Comparison of ENCODE assay signal across 22 mouse cellular contexts in the genomic region with DNA sequence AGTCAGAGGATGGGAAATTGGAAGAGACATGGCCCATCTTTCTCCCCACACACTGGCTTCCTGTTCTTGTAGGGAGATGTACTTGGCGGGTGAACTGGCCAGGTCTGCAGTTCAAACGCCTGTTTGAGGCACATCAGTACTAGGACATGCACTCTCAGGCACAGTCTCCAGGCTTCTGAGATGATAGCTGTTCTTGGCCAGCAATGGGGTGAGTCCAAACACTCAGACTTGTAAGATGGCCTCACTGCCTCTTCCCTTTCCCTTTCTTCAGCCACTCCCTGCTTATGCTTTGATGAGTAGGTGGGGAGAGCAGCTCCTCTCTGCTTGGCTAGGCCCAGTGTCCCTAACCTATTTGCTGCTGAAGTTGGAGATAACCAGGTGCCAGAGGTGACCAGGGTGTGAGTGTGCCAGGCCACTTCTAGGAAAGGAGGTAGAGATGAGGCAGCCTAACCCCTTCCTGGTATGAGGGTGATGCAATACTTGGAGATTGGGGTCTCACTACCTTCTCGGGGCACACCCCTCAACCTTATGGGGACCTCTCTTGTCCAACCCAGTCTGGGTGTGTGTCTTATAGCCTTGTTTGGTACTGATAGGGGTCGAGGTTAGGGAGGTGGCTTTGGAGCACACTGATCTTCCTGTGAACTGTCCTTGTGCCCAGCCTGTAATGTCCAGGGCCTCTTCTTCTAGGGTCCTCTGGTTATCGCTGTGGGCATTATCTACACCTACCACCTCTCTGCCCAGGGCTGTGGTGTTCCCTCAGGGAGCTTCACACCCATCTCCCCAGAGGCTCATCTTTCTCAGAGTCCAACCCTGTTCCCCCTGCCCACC. TPM values are rescaled to one million over a fixed set of nuclear protein-coding genes. Genes with fewer than 3 reads are reported as not detected.
A peak's percentile ranks its signal among the peaks of the same experiment; 100 is the strongest.
DNase-seq lines count a peak whose midpoint lies in the region; ATAC-seq and TF ChIP-seq lines count a peak whose summit lies in the region.
"Had no signal": no experiment of that assay in that cellular context is flagged by ENCODE, and none has a peak within 500 bp of the region (broad histone marks: within the 10 kb centered on the region; RNA-seq: fewer than 3 reads in every experiment).

No protein-coding gene starts in this region.

- no peak overlapping the region for H3K9ac ChIP-seq in lung, embryonic 14.5 days
- H3K9ac ChIP-seq in liver, embryonic 16.5 days (ENCODE audit: low read depth, low read length), result peak overlapping the region; percentile 42
- H3K9ac ChIP-seq: embryonic facial prominence, embryonic 12.5 days; forebrain, embryonic 12.5 days; limb, embryonic 13.5 days; neural tube, embryonic 12.5 days had no signal

- no peak for TF ChIP-seq POLR2A in bone marrow, adult 2 months (IDR thresholded peaks at IDR 0.05; ENCODE audit: borderline replicate concordance, control insufficient read depth, low read depth, low read length)

- H3K27me3 ChIP-seq in lung, embryonic 14.5 days (ENCODE audit: insufficient read depth, low read length), result no peaks in the 10 kb centered on the region
- H3K27me3 ChIP-seq in liver, embryonic 16.5 days (ENCODE audit: control insufficient read depth, insufficient read depth, low read depth, low read length), result no peaks in the 10 kb centered on the region
- H3K27me3 ChIP-seq: embryonic facial prominence, embryonic 12.5 days; forebrain, embryonic 12.5 days; limb, embryonic 13.5 days; neural tube, embryonic 12.5 days had no signal

- no peak overlapping the region for H3K4me2 ChIP-seq in lung, embryonic 14.5 days
- peak overlapping the region; percentile 4; the same call in 1 of the 2 replicates for H3K4me2 ChIP-seq in liver, embryonic 16.5 days (ENCODE audit: low read depth, low read length)
- H3K4me2 ChIP-seq: embryonic facial prominence, embryonic 12.5 days; forebrain, embryonic 12.5 days; limb, embryonic 13.5 days; neural tube, embryonic 12.5 days had no signal

- peak; percentile 19; the same call in 1 of the 2 replicates for ATAC-seq in lung, embryonic 14.5 days (ENCODE audit: insufficient read depth)
- ATAC-seq in erythroid progenitor cell, adult 5-6 weeks (replicated peaks; ENCODE audit: low FRiP score, poor library complexity, severe bottlenecking), result peak; percentile 70
- ATAC-seq in liver, embryonic 16.5 days (ENCODE audit: low read depth), result peak; percentile 90
- ATAC-seq: CD4-positive, CD25-positive, alpha-beta regulatory T cell, adult 4 months; midbrain, embryonic 16.5 days; Patski had no signal

- H3K4me3 ChIP-seq in lung, embryonic 14.5 days (ENCODE audit: low read depth, low read length), result no peak overlapping the region
- H3K4me3 ChIP-seq in bone marrow, adult 2 months (replicated peaks; ENCODE audit: control insufficient read depth, low read depth, low read length), result no peak overlapping the region
- no peak overlapping the region for H3K4me3 ChIP-seq in liver, embryonic 16.5 days (ENCODE audit: low read depth, low read length)
- H3K4me3 ChIP-seq: embryonic facial prominence, embryonic 12.5 days; forebrain, embryonic 12.5 days; limb, embryonic 13.5 days; neural tube, embryonic 12.5 days had no signal

- no peak for TF ChIP-seq CTCF in lung, embryonic 14.5 days (IDR thresholded peaks at IDR 0.05; ENCODE audit: low read depth)
- TF ChIP-seq CTCF in bone marrow, adult 2 months (IDR thresholded peaks at IDR 0.05; ENCODE audit: control insufficient read depth, insufficient read depth, low read length), result no peak

- no peak overlapping the region for H3K27ac ChIP-seq in lung, embryonic 14.5 days (ENCODE audit: low read depth)
- H3K27ac ChIP-seq in bone marrow, adult 2 months (ENCODE audit: control insufficient read depth, insufficient read depth, low read depth, low read length, poor library complexity), result peak overlapping the region; percentile 54
- peak overlapping the region; percentile 87 for H3K27ac ChIP-seq in liver, embryonic 16.5 days (ENCODE audit: low read length)
- H3K27ac ChIP-seq: embryonic facial prominence, embryonic 12.5 days; forebrain, embryonic 12.5 days; limb, embryonic 13.5 days; neural tube, embryonic 12.5 days had no signal

- WGBS in lung, embryonic 14.5 days, result 77% methylated on average over 5 of the region's 5 CpGs
- WGBS in bone marrow, adult 2 months, result 48% methylated on average over 5 of the region's 5 CpGs
- 25% methylated on average over 5 of the region's 5 CpGs for WGBS in liver, embryonic 16.5 days (ENCODE audit: insufficient replicate concordance)

- intact Hi-C loops in left cerebral cortex, postnatal 10 days (cut with DNase I), result no loop called here

- no peaks in the 10 kb centered on the region for H3K9me3 ChIP-seq in lung, embryonic 14.5 days (ENCODE audit: low read depth, low read length)
- no peaks in the 10 kb centered on the region for H3K9me3 ChIP-seq in liver, embryonic 16.5 days (replicated peaks; ENCODE audit: control insufficient read depth, low read length)
- H3K9me3 ChIP-seq: embryonic facial prominence, embryonic 12.5 days; forebrain, embryonic 12.5 days; limb, embryonic 13.5 days; neural tube, embryonic 12.5 days had no signal

- DNase-seq in lung, embryonic 14.5 days, result no peak
- DNase-seq in lung, postnatal 4 days, result no peak
- DNase-seq in cerebellum, adult 11-12 months, result no peak
- no peak for DNase-seq in layer of hippocampus, postnatal 14 days (ENCODE audit: low spot score in 2 of 2)
- DNase-seq in left cerebral cortex, postnatal 10 days (ENCODE audit: extremely low spot score in 1 of 2, low spot score in 2 of 2), result no peak
- DNase-seq: cerebellum, postnatal 36 days; heart, adult 18-20 months; heart, postnatal 14 days; lung, postnatal 14 days; spleen, adult 18-20 months; thymus, adult 2 months had no signal

- no peaks in the 10 kb centered on the region for H3K36me3 ChIP-seq in lung, embryonic 14.5 days (ENCODE audit: insufficient read depth)
- H3K36me3 ChIP-seq in liver, embryonic 16.5 days (ENCODE audit: control insufficient read depth, insufficient read depth), result no peaks in the 10 kb centered on the region

- 0 out of 2 replicates have a peak, but pooled peaks cover 5% of the 10 kb centered on the region for H3K4me1 ChIP-seq in lung, embryonic 14.5 days (ENCODE audit: insufficient read depth)
- peaks cover 20% of the 10 kb centered on the region for H3K4me1 ChIP-seq in bone marrow, adult 2 months (ENCODE audit: control insufficient read depth, insufficient read depth, low read length)
- H3K4me1 ChIP-seq in liver, embryonic 16.5 days (ENCODE audit: control insufficient read depth, low read depth, low read length), result peaks cover 88% of the 10 kb centered on the region

RNA-seq across cellular contexts. Expression of gene Bcl11a, which starts 51.7 kb away (rescaled TPM):
- 18.6 and 21.1 TPM in 2 replicates for polyA plus RNA-seq in lung, embryonic 14.5 days (2014; fragmentation: Nextera tagmentation; extraction: Ambion mirVana)
- polyA plus RNA-seq in bone marrow, adult 2 months (2011; ENCODE audit: insufficient read depth, insufficient read length, low replicate concordance, missing spikeins), result 23.1 and 23.5 TPM in 2 replicates
- 20.5 and 23.5 TPM in 2 replicates for total RNA-seq in erythroid progenitor cell, adult 5-6 weeks (2015; ENCODE audit: low replicate concordance)
- 7.4 and 12.9 TPM in 2 replicates for total RNA-seq in erythroid progenitor cell, adult 5-6 weeks (2017; ENCODE audit: low replicate concordance)
- 17.7 and 20.9 TPM in 2 replicates for polyA plus RNA-seq in liver, embryonic 16.5 days (2015; fragmentation: Nextera tagmentation; extraction: Ambion mirVana)
- total RNA-seq in layer of hippocampus, postnatal 14 days (2021), result 100 to 1,000 TPM; 125 to 127 TPM
- 100 to 1,000 TPM; 142 to 145 TPM for total RNA-seq in left cerebral cortex, postnatal 10 days (2021)
- polyA plus RNA-seq: Patski had no signal

RNA-seq across cellular contexts. Expression of gene A830031A19Rik, which starts 54.7 kb away (rescaled TPM):
- polyA plus RNA-seq in lung, embryonic 14.5 days (2014; fragmentation: Nextera tagmentation; extraction: Ambion mirVana), result not detected in 2 replicates
- not detected in 2 replicates for polyA plus RNA-seq in bone marrow, adult 2 months (2011; ENCODE audit: insufficient read depth, insufficient read length, low replicate concordance, missing spikeins)
- not detected in 2 replicates for total RNA-seq in erythroid progenitor cell, adult 5-6 weeks (2015; ENCODE audit: low replicate concordance)
- total RNA-seq in erythroid progenitor cell, adult 5-6 weeks (2017; ENCODE audit: low replicate concordance), result not detected in 2 replicates
- not detected in 2 replicates for polyA plus RNA-seq in liver, embryonic 16.5 days (2015; fragmentation: Nextera tagmentation; extraction: Ambion mirVana)
- 1 to 10 TPM in 1 of 2 experiments, under 1 TPM in 1; 0.72 to 1.1 TPM for total RNA-seq in layer of hippocampus, postnatal 14 days (2021)
- total RNA-seq in left cerebral cortex, postnatal 10 days (2021), result under 1 TPM; 0.49 to 0.94 TPM
- total RNA-seq: gastrocnemius, adult 18-20 months; heart, adult 18-20 months; heart, postnatal 14 days had no signal
- polyA plus RNA-seq: CD4-positive, CD25-positive, alpha-beta regulatory T cell, adult 4 months; embryonic facial prominence, embryonic 12.5 days; forebrain, embryonic 12.5 days; limb, embryonic 13.5 days; midbrain, embryonic 16.5 days; neural tube, embryonic 12.5 days; Patski; thymus, adult 2 months had no signal

Comparison
In these comparisons a context has a peak if more than half of its experiments do, and no peak if none do; other contexts are left out.
1. ATAC-seq: peak in every context shown above with its lines; median percentile 90 in liver, embryonic 16.5 days; 70 in erythroid progenitor cell, adult 5-6 weeks; 19 in lung, embryonic 14.5 days.
2. RNA of gene Bcl11a, which starts 51.7 kb away (total RNA-seq): 142 to 145 TPM in left cerebral cortex, postnatal 10 days and 125 to 127 TPM in layer of hippocampus, postnatal 14 days; 7.4 to 23.5 TPM in erythroid progenitor cell, adult 5-6 weeks; every median in the first group is over 4 times any median in the second.